Mouse (Mus musculus): ENCODE results near the gene Lrrc28. TPM values are rescaled to one million over a fixed set of nuclear protein-coding genes. Genes with fewer than 3 reads are reported as not detected.
"Not testable (repeated sequence)": the region's sequence is repeated elsewhere in the genome, so short reads cannot be mapped to it uniquely, and the experiment has no call there.

Gene Lrrc28
- polyA plus RNA-seq, 1 experiment = 13.1 TPM

DNA sequence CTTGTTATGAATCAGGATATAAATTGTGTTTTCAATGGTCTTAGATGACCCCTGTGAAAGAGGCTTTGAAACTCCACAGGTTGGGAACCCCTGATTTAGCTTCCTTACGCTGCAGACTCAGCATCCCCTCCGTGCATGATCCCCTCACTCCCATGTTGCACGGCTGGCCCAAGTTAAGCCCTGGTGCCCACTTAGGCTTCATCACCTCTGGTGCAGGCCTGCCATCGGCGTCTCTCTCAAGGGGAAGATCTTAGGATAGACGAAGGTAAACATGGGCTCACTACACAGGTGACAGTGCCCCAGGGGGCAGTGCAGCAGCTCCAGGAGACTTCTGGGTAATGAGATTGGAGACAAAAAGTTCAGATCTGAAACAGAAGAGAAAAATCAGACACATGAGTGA, 115.7 kb downstream of the Lrrc28 start:
- DNase-seq (ENCODE audit: low read depth in 1 of 2, low spot score in 2 of 2) = no peak
- 85% methylated on average over 6 of the region's 6 CpGs for WGBS
- Histone ChIP-seq H3K4me3 (ENCODE audit: extremely low read depth, insufficient read depth, insufficient read length) (no peak overlapping the region), H3K27ac (ENCODE audit: insufficient read depth, low read length) (no peak overlapping the region), H3K27me3 (ENCODE audit: control insufficient read depth, insufficient read depth, low read length) (no peaks in the 10 kb centered on the region), H3K36me3 (ENCODE audit: control insufficient read depth, insufficient read depth, low read length) (peaks cover 2% of the 10 kb centered on the region; the same call in 1 of the 2 replicates), H3K4me1 (ENCODE audit: control insufficient read depth, insufficient read depth, insufficient read length) (0 out of 2 replicates have a peak, but pooled peaks cover 2% of the 10 kb centered on the region)
- TF ChIP-seq CTCF (IDR thresholded peaks at IDR 0.05; ENCODE audit: extremely low read depth, insufficient read depth, insufficient read length, insufficient replicate concordance) (no peak), POLR2A (IDR thresholded peaks at IDR 0.05; ENCODE audit: low read depth, low read length) (no peak)

DNA sequence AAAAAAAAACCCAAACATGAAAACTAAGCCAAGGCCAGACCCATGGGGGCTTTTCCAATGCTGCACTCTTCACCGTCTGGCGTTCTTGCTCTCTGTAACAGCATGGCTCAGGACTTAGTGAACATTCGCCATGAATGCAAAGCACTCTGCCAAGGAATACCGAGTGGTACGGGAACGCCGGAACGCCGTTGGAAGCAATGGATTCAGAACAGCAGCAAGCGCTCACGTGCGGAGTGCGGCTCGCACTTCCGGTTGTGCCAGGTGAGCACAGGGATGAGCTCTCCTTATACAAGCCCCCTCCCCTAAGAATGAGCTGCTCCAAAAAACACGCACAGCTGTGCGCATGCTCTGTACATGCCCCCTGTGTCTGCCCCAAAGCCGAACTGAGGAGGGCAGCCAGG, 116.2 kb downstream of the Lrrc28 start:
- H3K4me3 ChIP-seq (ENCODE audit: extremely low read depth, insufficient read depth, insufficient read length) = no peak overlapping the region
- no peak overlapping the region for H3K27ac ChIP-seq (ENCODE audit: insufficient read depth, low read length)
- H3K4me1 ChIP-seq (ENCODE audit: control insufficient read depth, insufficient read depth, insufficient read length) = 0 out of 2 replicates have a peak, but pooled peaks cover 2% of the 10 kb centered on the region
- WGBS = 93% methylated on average over 18 of the region's 18 CpGs
- H3K27me3 ChIP-seq (ENCODE audit: control insufficient read depth, insufficient read depth, low read length) = no peaks in the 10 kb centered on the region
- H3K36me3 ChIP-seq (ENCODE audit: control insufficient read depth, insufficient read depth, low read length) = peaks cover 2% of the 10 kb centered on the region; the same call in 1 of the 2 replicates
- DNase-seq (ENCODE audit: low read depth in 1 of 2, low spot score in 2 of 2) = no peak
- TF ChIP-seq CTCF (IDR thresholded peaks at IDR 0.05; ENCODE audit: extremely low read depth, insufficient read depth, insufficient read length, insufficient replicate concordance) (no peak), POLR2A (IDR thresholded peaks at IDR 0.05; ENCODE audit: low read depth, low read length) (no peak)

DNA sequence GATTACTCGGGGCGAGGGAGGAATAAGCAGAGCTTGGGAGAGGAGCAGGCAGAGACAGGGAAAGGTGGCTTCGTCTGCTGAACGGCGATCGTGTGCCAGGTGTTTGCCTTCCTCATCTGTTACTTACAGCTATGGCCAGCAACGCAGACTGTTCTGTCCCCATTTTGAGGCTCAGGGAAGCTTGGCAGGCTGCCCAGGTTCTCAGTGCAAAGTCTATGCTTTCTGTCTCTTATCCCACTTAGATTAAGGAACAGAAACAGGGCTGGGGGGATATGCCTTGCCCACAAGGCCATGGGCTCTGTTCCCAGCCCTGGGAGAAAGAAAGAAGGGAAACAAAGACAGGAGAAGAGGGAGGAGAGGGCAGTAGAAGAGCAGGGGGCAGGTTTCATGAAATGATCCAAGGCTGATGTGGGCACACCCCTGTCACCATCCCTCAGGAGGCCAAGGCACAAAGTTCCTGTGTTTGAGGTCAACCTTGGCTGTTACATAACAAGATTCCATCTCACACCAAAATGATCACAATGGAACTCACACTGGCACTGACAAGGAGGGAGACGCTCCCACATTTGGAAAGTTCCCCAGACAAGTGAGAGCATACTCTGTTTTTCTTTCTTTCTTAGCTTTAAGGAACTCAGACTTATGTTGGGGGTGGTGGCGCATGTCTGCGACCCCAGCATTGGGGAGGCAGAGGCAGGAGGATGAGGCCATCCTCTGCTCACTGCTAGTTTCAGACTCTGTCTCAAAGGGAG, 116.8 kb downstream of the Lrrc28 start:
- Histone ChIP-seq H3K4me3 (ENCODE audit: extremely low read depth, insufficient read depth, insufficient read length) (no peak overlapping the region), H3K4me1 (ENCODE audit: control insufficient read depth, insufficient read depth, insufficient read length) (0 out of 2 replicates have a peak, but pooled peaks cover 2% of the 10 kb centered on the region), H3K36me3 (ENCODE audit: control insufficient read depth, insufficient read depth, low read length) (peaks cover 2% of the 10 kb centered on the region; the same call in 1 of the 2 replicates), H3K27ac (ENCODE audit: insufficient read depth, low read length) (no peak overlapping the region), H3K27me3 (ENCODE audit: control insufficient read depth, insufficient read depth, low read length) (no peaks in the 10 kb centered on the region)
- no peak for DNase-seq (ENCODE audit: low read depth in 1 of 2, low spot score in 2 of 2)
- no peak for TF ChIP-seq CTCF (IDR thresholded peaks at IDR 0.05; ENCODE audit: extremely low read depth, insufficient read depth, insufficient read length, insufficient replicate concordance)
- WGBS = 78% methylated on average over 10 of the region's 10 CpGs

GRCm38 (mm10) chr7:67525886-67526580, 119.0 kb downstream of the Lrrc28 start:
- TF ChIP-seq CTCF (IDR thresholded peaks at IDR 0.05; ENCODE audit: extremely low read depth, insufficient read depth, insufficient read length, insufficient replicate concordance) (no peak), POLR2A (IDR thresholded peaks at IDR 0.05; ENCODE audit: low read depth, low read length) (no peak)

GRCm38 (mm10) chr7:67524069-67524468, 121.0 kb downstream of the Lrrc28 start:
- not testable (repeated sequence) for H3K27me3 ChIP-seq (ENCODE audit: control insufficient read depth, insufficient read depth, low read length); DNase-seq (ENCODE audit: low read depth in 1 of 2, low spot score in 2 of 2); H3K36me3 ChIP-seq (ENCODE audit: control insufficient read depth, insufficient read depth, low read length); H3K4me1 ChIP-seq (ENCODE audit: control insufficient read depth, insufficient read depth, insufficient read length); H3K4me3 ChIP-seq (ENCODE audit: extremely low read depth, insufficient read depth, insufficient read length); H3K27ac ChIP-seq (ENCODE audit: insufficient read depth, low read length)
- WGBS = 70% methylated on average over 8 of the region's 8 CpGs

More at GRCm38 (mm10) chr7:67525886-67526580, 119.0 kb downstream of the Lrrc28 start:
- no peak for DNase-seq (ENCODE audit: low read depth in 1 of 2, low spot score in 2 of 2)
- 69% methylated on average over 3 of the region's 3 CpGs for WGBS
- Histone ChIP-seq H3K27me3 (ENCODE audit: control insufficient read depth, insufficient read depth, low read length) (no peaks in the 10 kb centered on the region), H3K36me3 (ENCODE audit: control insufficient read depth, insufficient read depth, low read length) (peaks cover 2% of the 10 kb centered on the region; the same call in 1 of the 2 replicates), H3K4me3 (ENCODE audit: extremely low read depth, insufficient read depth, insufficient read length) (no peak overlapping the region), H3K27ac (ENCODE audit: insufficient read depth, low read length) (no peak overlapping the region), H3K4me1 (ENCODE audit: control insufficient read depth, insufficient read depth, insufficient read length) (no peaks in the 10 kb centered on the region)

DNA sequence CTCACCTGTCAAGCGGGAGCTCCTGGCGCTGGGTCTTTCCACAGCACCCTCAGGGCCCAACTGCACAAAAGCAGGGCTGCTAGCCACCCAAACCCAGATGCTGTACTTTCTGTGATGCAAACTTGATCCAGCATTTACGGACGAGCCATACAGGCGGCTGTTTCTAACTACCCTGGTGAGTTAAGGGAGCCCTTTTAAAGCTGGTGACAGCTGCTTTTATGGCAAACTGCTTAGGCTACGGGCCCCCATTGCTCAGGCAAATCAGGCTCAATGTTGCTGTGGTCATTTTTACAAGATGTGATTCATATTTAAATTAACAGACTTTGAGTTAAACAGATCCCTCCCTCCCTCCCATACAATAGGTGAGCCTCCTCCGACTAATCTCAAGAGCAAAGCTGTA, 121.7 kb downstream of the Lrrc28 start:
- Histone ChIP-seq H3K36me3 (ENCODE audit: control insufficient read depth, insufficient read depth, low read length) (no peaks in the 10 kb centered on the region), H3K4me3 (ENCODE audit: extremely low read depth, insufficient read depth, insufficient read length) (no peak overlapping the region), H3K27me3 (ENCODE audit: control insufficient read depth, insufficient read depth, low read length) (no peaks in the 10 kb centered on the region), H3K4me1 (ENCODE audit: control insufficient read depth, insufficient read depth, insufficient read length) (no peaks in the 10 kb centered on the region), H3K27ac (ENCODE audit: insufficient read depth, low read length) (no peak overlapping the region)
- WGBS = 92% methylated on average over 7 of the region's 7 CpGs
- no peak for DNase-seq (ENCODE audit: low read depth in 1 of 2, low spot score in 2 of 2)
- TF ChIP-seq CTCF (IDR thresholded peaks at IDR 0.05; ENCODE audit: extremely low read depth, insufficient read depth, insufficient read length, insufficient replicate concordance) = no peak
- TF ChIP-seq POLR2A (IDR thresholded peaks at IDR 0.05; ENCODE audit: low read depth, low read length) = no peak

GRCm38 (mm10) chr7:67521731-67522130, 123.3 kb downstream of the Lrrc28 start:
- H3K27ac ChIP-seq (ENCODE audit: insufficient read depth, low read length); H3K36me3 ChIP-seq (ENCODE audit: control insufficient read depth, insufficient read depth, low read length); H3K4me1 ChIP-seq (ENCODE audit: control insufficient read depth, insufficient read depth, insufficient read length); H3K4me3 ChIP-seq (ENCODE audit: extremely low read depth, insufficient read depth, insufficient read length); H3K27me3 ChIP-seq (ENCODE audit: control insufficient read depth, insufficient read depth, low read length); DNase-seq (ENCODE audit: low read depth in 1 of 2, low spot score in 2 of 2): not testable (repeated sequence)
- WGBS = 91% methylated on average over 5 of the region's 5 CpGs

Data from spleen, adult 2 months (tissue).